Mouse (Mus musculus) forebrain, embryonic 16.5 days (tissue): Measurements from ENCODE around the gene Tmem164. TPM values are rescaled to one million over a fixed set of nuclear protein-coding genes. Genes with fewer than 3 reads are reported as not detected.

ENCODE experiments used
- ATAC-seq: fragments of 200-750 bp; cut with Nextera tagmentation; 2 replicates; pipeline ENCODE4 v1.8.0; 2017; ENCODE audit warnings: mild to moderate bottlenecking, moderate library complexity
- H3K27ac ChIP-seq: fragments of 300-500 bp; sonication (generic); 2 replicates; pipeline ENCODE4 v1.5.1; 2014; ENCODE audit warnings: low read length, control low read depth
- H3K27me3 ChIP-seq: fragments of 300-500 bp; sonication (generic); replicated peaks from 2 replicates; pipeline ENCODE4 v1.6.1; 2014; ENCODE audit warnings: low read length; ENCODE audit not compliant: control insufficient read depth, insufficient read depth
- H3K36me3 ChIP-seq: fragments of 300-500 bp; sonication (generic); 2 replicates; pipeline ENCODE4 v1.6.1; 2014; ENCODE audit not compliant: control insufficient read depth, insufficient read depth
- H3K4me1 ChIP-seq: fragments of 300-500 bp; sonication (generic); replicated peaks from 2 replicates; pipeline ENCODE4 v1.6.1; 2014; ENCODE audit warnings: low read length; ENCODE audit not compliant: control insufficient read depth, insufficient read depth
- H3K4me2 ChIP-seq: fragments of 300-500 bp; sonication (generic); 2 replicates; pipeline ENCODE4 v1.6.1; 2014; ENCODE audit warnings: mild to moderate bottlenecking, low read length, control low read depth
- H3K4me3 ChIP-seq: fragments of 300-500 bp; sonication (generic); replicated peaks from 2 replicates; pipeline ENCODE4 v1.5.1; 2014; ENCODE audit warnings: mild to moderate bottlenecking, low read length, control low read depth
- H3K9ac ChIP-seq: fragments of 300-500 bp; sonication (generic); replicated peaks from 2 replicates; pipeline ENCODE4 v1.6.1; 2014; ENCODE audit warnings: low read depth, low read length, control low read depth
- H3K9me3 ChIP-seq: fragments of 300-500 bp; sonication (generic); 2 replicates; pipeline ENCODE4 v1.6.1; 2016; ENCODE audit warnings: low read length; ENCODE audit not compliant: control insufficient read depth
- WGBS: fragments of 180-500 bp; shearing (Covaris S2); extraction: QIAGEN DNeasy Blood & Tissue Kit; methylation state at CpG from one replicate; pipeline ENCODE4 v1.1.7; 2014; 5-methylcytosine and 5-hydroxymethylcytosine counted together
- polyA plus RNA-seq: library from polyadenylated mRNA; unstranded; fragments of >200 nt; fragmentation: Nextera tagmentation; extraction: Ambion mirVana; gene quantifications from 2 replicates; pipeline ENCODE4 v1.2.1, GENCODE M21; 2015

Gene Tmem164
- polyA plus RNA-seq, 1 experiment from 2014 or later: 24.0 TPM

DNA sequence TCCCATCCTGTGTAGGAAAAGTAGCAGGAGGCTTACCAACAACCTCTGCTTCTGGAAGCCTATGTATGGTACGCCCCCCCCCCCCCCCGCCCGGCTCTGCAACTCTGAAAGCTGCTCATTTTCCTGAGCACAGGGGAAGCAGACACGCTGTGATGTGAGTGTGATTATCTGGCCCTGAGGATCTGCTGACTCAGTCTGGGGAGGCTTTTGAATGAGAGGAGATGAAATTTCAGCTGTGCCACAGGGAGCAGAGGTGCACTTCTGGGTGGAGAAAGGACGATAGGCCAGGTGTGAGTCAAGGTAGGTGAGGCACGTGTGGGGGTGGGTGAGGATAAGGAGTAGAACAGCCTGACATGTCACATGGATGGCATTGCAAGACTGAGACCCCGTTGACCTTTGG lies 82.1 kb downstream of the Tmem164 start:
- H3K9me3 ChIP-seq: no peaks in the 10 kb centered on the region
- no peak for ATAC-seq
- 68% methylated on average over 7 of the region's 7 CpGs for WGBS
- H3K27ac ChIP-seq: no peak overlapping the region
- no peaks in the 10 kb centered on the region for H3K4me1 ChIP-seq
- H3K4me2 ChIP-seq: no peak overlapping the region
- H3K9ac ChIP-seq: no peak overlapping the region
- no peaks in the 10 kb centered on the region for H3K36me3 ChIP-seq
- H3K27me3 ChIP-seq: no peaks in the 10 kb centered on the region
- H3K4me3 ChIP-seq: no peak overlapping the region

DNA sequence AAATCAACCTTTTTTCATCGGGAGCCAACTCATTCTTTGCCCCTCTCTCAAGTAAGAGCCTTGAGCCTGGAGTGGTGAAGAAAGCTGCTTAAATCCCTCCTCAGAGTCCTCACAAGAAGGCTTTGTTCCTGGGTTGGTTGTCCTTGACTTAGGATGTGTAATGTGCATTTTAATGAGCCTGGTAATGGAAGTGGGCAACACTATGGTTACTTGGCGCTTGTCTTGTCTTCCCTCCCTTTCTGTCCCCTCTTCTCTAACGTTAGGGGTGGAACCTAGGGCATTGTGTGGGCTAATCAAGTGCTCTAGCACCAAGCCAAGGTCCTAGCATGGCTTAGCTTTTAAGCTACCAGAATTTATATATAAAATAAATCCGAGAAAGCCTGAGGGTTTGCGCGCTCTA lies 88.5 kb downstream of the Tmem164 start:
- Histone ChIP-seq H3K27ac (no peak overlapping the region), H3K4me1 (no peaks in the 10 kb centered on the region), H3K36me3 (no peaks in the 10 kb centered on the region), H3K9ac (no peak overlapping the region), H3K4me3 (no peak overlapping the region), H3K4me2 (no peak overlapping the region), H3K27me3 (no peaks in the 10 kb centered on the region), H3K9me3 (no peaks in the 10 kb centered on the region)
- 75% methylated on average over 6 of the region's 6 CpGs for WGBS
- no peak for ATAC-seq

DNA sequence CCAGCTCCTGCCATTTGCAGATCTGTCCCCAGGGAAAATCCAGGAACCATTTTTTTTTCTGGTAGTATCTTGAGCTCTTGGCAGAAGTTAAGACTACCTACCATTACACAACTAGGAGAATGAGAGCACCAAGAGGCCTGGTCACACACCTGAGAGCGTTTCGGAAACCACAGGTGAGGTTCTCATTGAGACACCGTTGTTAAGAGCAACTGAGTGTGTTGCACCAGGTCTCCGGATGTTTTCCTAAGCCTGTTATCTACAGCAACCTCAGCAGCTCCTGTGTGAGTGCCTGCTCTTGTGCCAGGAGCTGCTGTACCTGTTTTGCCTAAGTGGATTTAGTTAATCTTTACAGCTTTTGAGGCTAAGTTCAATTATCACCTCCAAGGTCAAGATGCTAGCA lies 92.5 kb downstream of the Tmem164 start:
- H3K9ac ChIP-seq: no peak overlapping the region
- H3K4me2 ChIP-seq: no peak overlapping the region
- WGBS: 90% methylated on average over 4 of the region's 4 CpGs
- no peaks in the 10 kb centered on the region for H3K9me3 ChIP-seq
- H3K27ac ChIP-seq: no peak overlapping the region
- H3K4me1 ChIP-seq: peaks cover 6% of the 10 kb centered on the region; the same call in 1 of the 2 replicates
- H3K36me3 ChIP-seq: no peaks in the 10 kb centered on the region
- H3K27me3 ChIP-seq: no peaks in the 10 kb centered on the region; the same call in 1 of the 2 replicates
- no peak overlapping the region for H3K4me3 ChIP-seq
- ATAC-seq: no peak

DNA sequence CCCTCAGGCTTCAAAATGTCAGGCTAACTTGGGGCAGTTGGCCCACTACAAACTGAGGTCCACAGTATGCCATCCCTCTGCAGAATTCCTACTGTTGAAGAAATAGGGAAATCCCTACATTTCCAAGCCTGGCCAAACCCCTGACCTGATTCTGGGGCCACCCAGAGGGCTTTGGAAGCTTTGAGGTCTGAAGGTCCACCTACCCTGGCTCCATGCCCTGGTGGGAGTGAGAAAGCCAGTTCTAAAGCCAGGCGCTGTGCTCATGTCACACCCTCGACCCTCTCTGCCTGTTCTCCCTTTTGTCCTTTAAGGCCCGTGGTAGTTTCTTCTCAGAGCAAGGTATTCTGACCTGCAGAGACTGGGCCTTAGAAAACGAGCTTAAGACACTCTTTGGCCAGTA lies 94.9 kb downstream of the Tmem164 start:
- Histone ChIP-seq H3K4me3 (no peak overlapping the region), H3K4me1 (peaks cover 6% of the 10 kb centered on the region; the same call in 1 of the 2 replicates), H3K4me2 (no peak overlapping the region), H3K9me3 (no peaks in the 10 kb centered on the region), H3K9ac (no peak overlapping the region), H3K27me3 (no peaks in the 10 kb centered on the region; the same call in 1 of the 2 replicates), H3K36me3 (no peaks in the 10 kb centered on the region), H3K27ac (no peak overlapping the region)
- ATAC-seq: no peak
- 43% methylated on average over 4 of the region's 4 CpGs for WGBS

DNA sequence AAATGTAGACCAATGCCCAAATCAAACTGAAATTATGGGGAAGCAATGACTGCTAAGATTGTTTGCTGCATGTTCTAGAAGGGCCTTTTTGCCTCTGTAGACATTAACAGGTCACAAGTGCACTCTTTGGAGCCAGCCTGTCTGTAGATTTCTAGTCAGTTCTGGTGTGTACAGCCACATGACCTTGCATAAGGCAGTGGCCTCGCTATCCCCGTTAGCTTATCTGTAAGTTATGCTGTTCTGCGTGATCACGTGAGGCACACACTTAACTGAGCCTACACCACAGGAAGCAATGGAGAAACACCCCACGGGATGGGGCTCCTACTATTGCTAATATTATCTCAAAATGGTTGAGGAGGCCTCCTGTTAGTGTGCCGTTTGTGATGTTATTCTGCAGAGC lies 97.4 kb downstream of the Tmem164 start:
- no peaks in the 10 kb centered on the region for H3K9me3 ChIP-seq
- no peaks in the 10 kb centered on the region for H3K36me3 ChIP-seq
- H3K9ac ChIP-seq: no peak overlapping the region
- no peak overlapping the region for H3K4me3 ChIP-seq
- no peak overlapping the region for H3K4me2 ChIP-seq
- ATAC-seq: no peak
- no peaks in the 10 kb centered on the region; the same call in 1 of the 2 replicates for H3K27me3 ChIP-seq
- no peak overlapping the region for H3K27ac ChIP-seq
- 68% methylated on average over 6 of the region's 6 CpGs for WGBS
- H3K4me1 ChIP-seq: peaks cover 6% of the 10 kb centered on the region; the same call in 1 of the 2 replicates

DNA sequence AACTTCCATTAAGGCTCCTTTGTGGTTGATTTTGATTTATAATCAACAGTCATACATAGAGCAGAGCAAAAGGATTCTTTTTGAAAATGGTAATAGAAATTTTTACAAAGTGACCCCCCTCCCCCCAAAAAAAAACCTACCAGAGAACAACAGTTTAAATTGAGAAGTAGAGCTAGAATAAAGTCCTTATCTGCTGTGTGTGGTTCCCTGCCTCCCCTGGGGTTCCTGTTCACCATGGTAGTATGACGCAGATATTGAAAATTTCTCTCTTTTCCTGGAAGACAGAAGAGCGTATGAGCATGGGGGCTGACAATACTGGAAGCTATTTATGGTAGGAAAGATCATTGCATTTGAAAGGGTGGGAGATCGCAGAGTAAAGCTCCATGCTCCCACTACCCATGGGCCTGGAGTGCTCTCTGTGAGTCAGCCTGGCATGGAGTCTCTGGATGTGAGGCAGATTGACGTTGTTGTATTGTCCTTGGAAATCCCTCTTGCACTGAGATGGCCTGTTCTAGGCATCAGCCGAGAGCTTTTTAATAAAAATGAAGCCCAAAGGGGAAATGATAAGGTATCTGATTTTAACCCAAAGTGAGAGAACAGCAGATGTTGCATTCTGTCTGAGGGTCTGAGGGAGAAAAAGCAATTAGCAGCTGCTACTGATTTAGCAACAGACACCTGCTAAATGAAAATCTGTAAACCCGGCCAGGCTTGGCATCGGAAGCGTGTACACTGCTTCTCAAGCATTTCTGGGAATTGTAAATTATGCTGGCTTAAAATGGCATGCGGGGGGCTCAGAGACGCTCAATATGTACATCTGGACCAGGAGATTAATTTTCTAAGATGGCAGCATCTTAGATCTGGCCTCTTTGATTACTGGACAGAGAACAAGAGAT lies 105.2 kb downstream of the Tmem164 start:
- no peaks in the 10 kb centered on the region for H3K27me3 ChIP-seq
- ATAC-seq: peak; percentile 75
- H3K9me3 ChIP-seq: no peaks in the 10 kb centered on the region
- 61% methylated on average over 10 of the region's 10 CpGs for WGBS
- H3K36me3 ChIP-seq: no peaks in the 10 kb centered on the region
- peak overlapping the region; percentile 34; the same call in 1 of the 2 replicates for H3K27ac ChIP-seq
- H3K4me2 ChIP-seq: no peak overlapping the region
- H3K4me1 ChIP-seq: peaks cover 8% of the 10 kb centered on the region; the same call in 1 of the 2 replicates
- no peak overlapping the region for H3K9ac ChIP-seq
- H3K4me3 ChIP-seq: no peak overlapping the region

DNA sequence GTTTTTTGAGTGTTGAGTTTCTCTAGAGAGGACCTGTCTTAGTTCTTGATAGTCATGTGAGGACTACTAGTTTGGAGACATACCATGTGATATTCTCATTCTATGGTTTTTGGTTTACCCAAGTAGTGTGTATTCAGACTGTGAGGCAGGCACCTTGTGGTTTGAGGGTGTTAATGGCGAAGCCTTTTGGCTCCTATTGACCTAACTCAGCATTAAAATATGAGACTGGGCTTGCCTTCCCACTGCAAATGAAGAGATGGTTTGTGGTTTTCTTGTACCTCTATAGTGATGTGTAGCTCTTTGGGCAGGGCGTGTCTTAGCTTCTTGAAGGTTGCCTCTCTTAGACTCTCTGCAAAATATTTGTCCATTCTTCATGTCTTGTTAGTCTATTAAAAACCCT lies 111.0 kb downstream of the Tmem164 start:
- H3K9ac ChIP-seq: no peak overlapping the region
- H3K4me2 ChIP-seq: no peak overlapping the region
- no peaks in the 10 kb centered on the region for H3K9me3 ChIP-seq
- H3K27me3 ChIP-seq: no peaks in the 10 kb centered on the region; the same call in 1 of the 2 replicates
- ATAC-seq: no peak
- WGBS: 95% methylated on average over 2 of the region's 2 CpGs
- H3K36me3 ChIP-seq: no peaks in the 10 kb centered on the region
- H3K4me1 ChIP-seq: no peaks in the 10 kb centered on the region
- H3K4me3 ChIP-seq: no peak overlapping the region
- H3K27ac ChIP-seq: no peak overlapping the region

DNA sequence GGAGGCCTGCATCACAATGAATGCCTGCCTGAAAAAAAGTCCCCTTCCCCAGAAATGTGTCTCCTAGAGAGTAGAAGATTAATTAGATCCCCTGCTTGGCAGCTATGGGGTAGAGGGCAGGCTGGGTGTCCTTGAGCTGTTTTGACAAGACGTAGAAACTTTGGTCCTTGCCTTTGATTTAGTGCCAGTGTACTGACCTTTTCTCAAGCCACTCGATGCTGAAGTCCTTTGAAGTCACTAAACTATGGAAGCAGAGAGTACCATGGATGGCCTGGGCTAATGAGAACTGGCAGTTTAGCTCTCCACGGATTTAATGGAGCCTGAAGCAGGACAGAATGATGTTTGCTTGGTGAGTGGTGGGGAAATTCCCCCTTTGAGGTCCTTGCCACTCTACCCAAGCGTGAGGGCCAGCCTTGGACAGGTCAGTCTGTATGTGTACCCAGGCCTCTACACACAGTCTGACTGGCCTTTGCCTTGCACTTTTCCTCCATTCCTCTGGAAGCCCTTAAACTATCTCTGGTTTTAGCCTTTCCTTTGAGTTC lies 112.9 kb downstream of the Tmem164 start:
- no peak for ATAC-seq
- Histone ChIP-seq H3K4me3 (no peak overlapping the region), H3K36me3 (no peaks in the 10 kb centered on the region), H3K27me3 (no peaks in the 10 kb centered on the region; the same call in 1 of the 2 replicates), H3K9ac (no peak overlapping the region), H3K9me3 (no peaks in the 10 kb centered on the region), H3K27ac (no peak overlapping the region), H3K4me2 (no peak overlapping the region), H3K4me1 (no peaks in the 10 kb centered on the region)
- WGBS: 61% methylated on average over 4 of the region's 4 CpGs

DNA sequence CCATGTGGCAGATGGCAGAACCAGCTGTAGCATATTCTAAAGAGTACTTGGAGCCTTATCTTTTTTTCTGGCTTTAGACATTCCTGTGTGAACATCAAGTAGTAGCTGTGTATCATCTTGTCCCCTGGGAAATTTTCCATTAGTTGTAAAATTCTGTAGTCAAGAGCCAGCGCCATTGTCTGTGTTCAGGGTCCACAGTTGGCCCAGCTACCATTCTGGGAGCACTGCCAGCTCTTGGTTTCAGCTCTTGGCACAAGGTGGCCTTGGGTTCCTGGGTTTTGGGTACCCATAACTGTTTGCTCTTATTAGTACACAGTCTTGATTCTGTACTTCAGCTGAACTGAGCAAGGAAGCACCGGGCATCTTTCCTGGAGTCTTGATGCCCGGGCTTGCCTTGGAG lies 123.4 kb downstream of the Tmem164 start:
- ATAC-seq: peak; percentile 52; the same call in 1 of the 2 replicates
- no peak overlapping the region for H3K4me2 ChIP-seq
- no peaks in the 10 kb centered on the region for H3K27me3 ChIP-seq
- no peak overlapping the region for H3K4me3 ChIP-seq
- no peaks in the 10 kb centered on the region; the same call in 1 of the 2 replicates for H3K4me1 ChIP-seq
- H3K27ac ChIP-seq: no peak overlapping the region
- WGBS: 64% methylated on average over 3 of the region's 3 CpGs
- no peak overlapping the region for H3K9ac ChIP-seq
- H3K36me3 ChIP-seq: no peaks in the 10 kb centered on the region
- H3K9me3 ChIP-seq: no peaks in the 10 kb centered on the region
